In genomic region chr8:69821971-69822385, GRCm38 (mm10) we compare ENCODE assay signal across 8 mouse cellular contexts. TPM values are rescaled to one million over a fixed set of nuclear protein-coding genes. Genes with fewer than 3 reads are reported as not detected.
DNase-seq lines count a peak whose midpoint lies in the region; ATAC-seq and TF ChIP-seq lines count a peak whose summit lies in the region.

No protein-coding gene starts in this region.

- no peaks in the 10 kb centered on the region for H3K79me2 ChIP-seq in C2C12 (ENCODE audit: control insufficient read depth, insufficient read depth)

- peak overlapping the region; percentile 36 for H3ac ChIP-seq in C2C12 (ENCODE audit: control insufficient read depth, insufficient read length, low read depth)

- ATAC-seq in hindbrain, embryonic 16.5 days: peak; percentile 62
- peak; percentile 15; the same call in 1 of the 2 replicates for ATAC-seq in liver, embryonic 12.5 days

- DNase-seq in cerebellum, adult 9-11 months: peak; percentile 10
- DNase-seq in cerebellum, adult 11 months: no peak
- DNase-seq in embryo, embryonic 11.5 days (ENCODE audit: low read depth, low spot score): peak; percentile 40
- no peak for DNase-seq in layer of hippocampus, postnatal 14 days (ENCODE audit: low spot score in 2 of 2)

- 0% methylated on average over 13 of the region's 22 CpGs for WGBS in hindbrain, embryonic 16.5 days
- whole genome bisulfite sequencing in liver, embryonic 12.5 days (ENCODE audit: insufficient replicate concordance): 0% methylated on average over 13 of the region's 22 CpGs
- WGBS in olfactory bulb, adult 2 months: 0% methylated on average over 14 of the region's 22 CpGs

- H3K4me3 ChIP-seq in C2C12 (ENCODE audit: insufficient read depth, poor library complexity, severe bottlenecking): peak overlapping the region; percentile 25
- peak overlapping the region; percentile 67 for H3K4me3 ChIP-seq in hindbrain, embryonic 16.5 days (ENCODE audit: low read length)
- peak overlapping the region; percentile 58 for H3K4me3 ChIP-seq in liver, embryonic 12.5 days
- H3K4me3 ChIP-seq in olfactory bulb, adult 2 months (ENCODE audit: insufficient read depth, low read depth, low read length): peak overlapping the region; percentile 52

- no peaks in the 10 kb centered on the region for H3K79me3 ChIP-seq in C2C12 (ENCODE audit: low read depth)

- H3K27ac ChIP-seq in hindbrain, embryonic 16.5 days (ENCODE audit: low read depth, low read length): peak overlapping the region; percentile 79
- H3K27ac ChIP-seq in liver, embryonic 12.5 days: no peak overlapping the region
- H3K27ac ChIP-seq in olfactory bulb, adult 2 months (ENCODE audit: insufficient read depth, low read depth, low read length): no peak overlapping the region

- no peak for TF ChIP-seq CTCF in C2C12 (IDR thresholded peaks at IDR 0.05; ENCODE audit: control insufficient read depth, insufficient read depth, insufficient read length)
- TF ChIP-seq CTCF in olfactory bulb, adult 2 months (IDR thresholded peaks at IDR 0.05; ENCODE audit: insufficient read depth, low read depth, low read length): no peak

- H3K27me3 ChIP-seq in C2C12 (ENCODE audit: control insufficient read depth, insufficient read depth, insufficient read length): no peaks in the 10 kb centered on the region
- H3K27me3 ChIP-seq in hindbrain, embryonic 16.5 days (replicated peaks; ENCODE audit: control insufficient read depth, insufficient read depth, low read length): no peaks in the 10 kb centered on the region
- H3K27me3 ChIP-seq in liver, embryonic 12.5 days (replicated peaks): 0 out of 2 replicates have a peak, but pooled peaks cover 4% of the 10 kb centered on the region

- peak overlapping the region; percentile 78 for H3K4me2 ChIP-seq in hindbrain, embryonic 16.5 days (ENCODE audit: low read length)
- peak overlapping the region; percentile 82 for H3K4me2 ChIP-seq in liver, embryonic 12.5 days

- no peaks in the 10 kb centered on the region for H3K9me3 ChIP-seq in hindbrain, embryonic 16.5 days (ENCODE audit: control insufficient read depth, low read length)
- H3K9me3 ChIP-seq in liver, embryonic 12.5 days (replicated peaks): no peaks in the 10 kb centered on the region

- H3K9ac ChIP-seq in hindbrain, embryonic 16.5 days (ENCODE audit: low read depth, low read length): peak overlapping the region; percentile 75
- H3K9ac ChIP-seq in liver, embryonic 12.5 days: peak overlapping the region; percentile 55

- H3K36me3 ChIP-seq in C2C12 (ENCODE audit: control insufficient read depth, insufficient read depth): peaks cover 15% of the 10 kb centered on the region
- H3K36me3 ChIP-seq in hindbrain, embryonic 16.5 days (ENCODE audit: control insufficient read depth, insufficient read depth, low read length): peaks cover 20% of the 10 kb centered on the region
- H3K36me3 ChIP-seq in liver, embryonic 12.5 days: peaks cover 30% of the 10 kb centered on the region

- TF ChIP-seq POLR2A in olfactory bulb, adult 2 months (IDR thresholded peaks at IDR 0.05; ENCODE audit: insufficient read depth, low read depth, low read length): no peak

- H3K4me1 ChIP-seq in hindbrain, embryonic 16.5 days (ENCODE audit: control insufficient read depth, insufficient read depth, low read depth, low read length): peaks cover 26% of the 10 kb centered on the region
- H3K4me1 ChIP-seq in liver, embryonic 12.5 days: peaks cover 25% of the 10 kb centered on the region
- H3K4me1 ChIP-seq in olfactory bulb, adult 2 months (ENCODE audit: control insufficient read depth, insufficient read depth, low read length): peaks cover 10% of the 10 kb centered on the region

TF ChIP-seq in C2C12, 6 proteins besides CTCF, POLR2A, EP300 and RAD21:
- TF ChIP-seq FOSL1 (IDR thresholded peaks at IDR 0.05; ENCODE audit: insufficient read depth, low read length, poor library complexity, severe bottlenecking) (no peak), MYOD1 (IDR thresholded peaks at IDR 0.05; ENCODE audit: control insufficient read depth, insufficient read length, low read depth) (no peak), USF1 (IDR thresholded peaks at IDR 0.05; ENCODE audit: low read depth) (no peak), MAX (IDR thresholded peaks at IDR 0.05) (no peak), CEBPB (IDR thresholded peaks at IDR 0.05; ENCODE audit: low read depth) (no peak), MYOG (IDR thresholded peaks at IDR 0.05; ENCODE audit: control insufficient read depth, extremely low read depth, insufficient read length) (no peak)

RNA-seq across cellular contexts. Expression of gene Lpar2, which starts 0.3 kb away (rescaled TPM):
- polyA plus RNA-seq in C2C12 (2012; fragmentation: generic; extraction: Trizol): 1.5 TPM
- 0.54 and 0.91 TPM in 2 replicates for polyA plus RNA-seq in hindbrain, embryonic 16.5 days (2015; fragmentation: Nextera tagmentation; extraction: Ambion mirVana)
- 0.12 and 0.20 TPM in 2 replicates for polyA plus RNA-seq in liver, embryonic 12.5 days (2016; fragmentation: Nextera tagmentation; extraction: Ambion mirVana)
- not detected in 2 replicates for polyA plus RNA-seq in olfactory bulb, adult 2 months (2012; ENCODE audit: insufficient read depth, insufficient read length, low replicate concordance, missing spikeins)
- 1 to 10 TPM in 1 of 2 experiments, under 1 TPM in 1; 0.74 to 1.0 TPM for total RNA-seq in layer of hippocampus, postnatal 14 days (2021)

RNA-seq across cellular contexts. Expression of gene Pbx4, which starts 10.3 kb away (rescaled TPM):
- polyA plus RNA-seq in C2C12 (2012; fragmentation: generic; extraction: Trizol): 1.6 TPM
- polyA plus RNA-seq in hindbrain, embryonic 16.5 days (2015; fragmentation: Nextera tagmentation; extraction: Ambion mirVana): 60.5 TPM in 2 replicates
- 3.1 and 3.2 TPM in 2 replicates for polyA plus RNA-seq in liver, embryonic 12.5 days (2016; fragmentation: Nextera tagmentation; extraction: Ambion mirVana)
- polyA plus RNA-seq in olfactory bulb, adult 2 months (2012; ENCODE audit: insufficient read depth, insufficient read length, low replicate concordance, missing spikeins): not detected in 2 replicates
- total RNA-seq in layer of hippocampus, postnatal 14 days (2021): 10 to 100 TPM; 17.1 to 19.7 TPM

RNA-seq across cellular contexts. Expression of gene Gmip, which starts 13.5 kb away (rescaled TPM):
- polyA plus RNA-seq in C2C12 (2012; fragmentation: generic; extraction: Trizol): 6.8 TPM
- 32.2 and 34.5 TPM in 2 replicates for polyA plus RNA-seq in hindbrain, embryonic 16.5 days (2015; fragmentation: Nextera tagmentation; extraction: Ambion mirVana)
- polyA plus RNA-seq in liver, embryonic 12.5 days (2016; fragmentation: Nextera tagmentation; extraction: Ambion mirVana): 5.4 and 6.6 TPM in 2 replicates
- polyA plus RNA-seq in olfactory bulb, adult 2 months (2012; ENCODE audit: insufficient read depth, insufficient read length, low replicate concordance, missing spikeins): not detected in 2 replicates
- 10 to 100 TPM; 19.2 to 20.5 TPM for total RNA-seq in layer of hippocampus, postnatal 14 days (2021)

RNA-seq across cellular contexts. Expression of gene Zfp866, which starts 31.0 kb away (rescaled TPM):
- 3.9 TPM for polyA plus RNA-seq in C2C12 (2012; fragmentation: generic; extraction: Trizol)
- 32.8 and 37.0 TPM in 2 replicates for polyA plus RNA-seq in hindbrain, embryonic 16.5 days (2015; fragmentation: Nextera tagmentation; extraction: Ambion mirVana)
- 10.9 and 12.3 TPM in 2 replicates for polyA plus RNA-seq in liver, embryonic 12.5 days (2016; fragmentation: Nextera tagmentation; extraction: Ambion mirVana)
- not detected in 2 replicates for polyA plus RNA-seq in olfactory bulb, adult 2 months (2012; ENCODE audit: insufficient read depth, insufficient read length, low replicate concordance, missing spikeins)
- 10 to 100 TPM; 29.8 to 30.4 TPM for total RNA-seq in layer of hippocampus, postnatal 14 days (2021)

RNA-seq across cellular contexts. Expression of gene Atp13a1, which starts 31.0 kb away (rescaled TPM):
- 36.2 TPM for polyA plus RNA-seq in C2C12 (2012; fragmentation: generic; extraction: Trizol)
- polyA plus RNA-seq in hindbrain, embryonic 16.5 days (2015; fragmentation: Nextera tagmentation; extraction: Ambion mirVana): 50.1 and 56.4 TPM in 2 replicates
- 32.8 and 33.9 TPM in 2 replicates for polyA plus RNA-seq in liver, embryonic 12.5 days (2016; fragmentation: Nextera tagmentation; extraction: Ambion mirVana)
- polyA plus RNA-seq in olfactory bulb, adult 2 months (2012; ENCODE audit: insufficient read depth, insufficient read length, low replicate concordance, missing spikeins): not detected in 2 replicates
- total RNA-seq in layer of hippocampus, postnatal 14 days (2021): 10 to 100 TPM; 44.3 to 44.5 TPM

Comparison
In these comparisons a context has a peak if more than half of its experiments do, and no peak if none do; other contexts are left out.
1. DNase-seq: peak in cerebellum, adult 9-11 months (single experiment) and embryo, embryonic 11.5 days (single experiment); none in cerebellum, adult 11 months (single experiment) and layer of hippocampus, postnatal 14 days (0 of 2).
2. RNA of gene Pbx4, which starts 10.3 kb away (polyA plus RNA-seq): 60.5 TPM in hindbrain, embryonic 16.5 days; 3.1 to 3.2 TPM in liver, embryonic 12.5 days, 1.6 TPM in C2C12 (single experiment) and not detected in olfactory bulb, adult 2 months; every median in the first group is over 10 times any median in the second.
3. Peak in every context shown above with its lines, with median percentiles within 50 percentile points of each other: H3K4me3 ChIP-seq.